In the genomic region with DNA sequence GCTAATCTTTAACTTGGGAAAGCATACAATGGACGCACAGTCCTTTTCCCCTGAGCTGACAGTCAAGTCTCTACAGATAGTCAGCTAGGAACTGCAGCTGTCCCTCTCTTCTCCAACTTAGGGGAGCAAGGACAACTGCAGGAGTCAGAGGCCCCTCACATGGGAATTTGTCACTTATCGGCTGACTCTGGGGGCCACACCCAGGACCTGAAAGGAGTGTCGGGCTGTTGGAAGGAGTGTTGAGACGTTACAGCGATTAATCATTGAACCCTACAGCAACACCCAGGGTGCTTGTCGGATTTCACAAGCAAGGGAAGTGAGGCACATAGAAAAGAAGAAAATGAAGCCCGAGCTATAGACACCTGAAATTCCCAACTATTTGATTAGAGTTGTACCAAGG, we compare ENCODE assay signal across 21 mouse cellular contexts. TPM values are rescaled to one million over a fixed set of nuclear protein-coding genes. Genes with fewer than 3 reads are reported as not detected.
DNase-seq lines count a peak whose midpoint lies in the region; ATAC-seq and TF ChIP-seq lines count a peak whose summit lies in the region.
"Had no signal": no experiment of that assay in that cellular context is flagged by ENCODE, and none has a peak within 500 bp of the region (broad histone marks: within the 10 kb centered on the region; RNA-seq: fewer than 3 reads in every experiment).

No protein-coding gene starts in this region.

- ATAC-seq in liver, embryonic 15.5 days (ENCODE audit: insufficient read depth) = no peak
- ATAC-seq in liver, embryonic 11.5 days (replicated peaks; ENCODE audit: low FRiP score) = no peak
- ATAC-seq in intestine, postnatal 0 days = peak; percentile 74
- 0 out of 2 replicates have a peak, but pooled peaks have one; percentile 16 for ATAC-seq in stomach, postnatal 0 days (ENCODE audit: low FRiP score, low TSS enrichment)
- ATAC-seq: forebrain, embryonic 14.5 days; hindbrain, embryonic 16.5 days had no signal

- no peaks in the 10 kb centered on the region for H3K36me3 ChIP-seq in liver, embryonic 15.5 days (replicated peaks)
- H3K36me3 ChIP-seq in liver, embryonic 11.5 days (ENCODE audit: control insufficient read depth, insufficient read depth, low read length) = no peaks in the 10 kb centered on the region
- no peaks in the 10 kb centered on the region for H3K36me3 ChIP-seq in intestine, postnatal 0 days (ENCODE audit: control insufficient read depth, insufficient read depth)
- no peaks in the 10 kb centered on the region for H3K36me3 ChIP-seq in stomach, postnatal 0 days (ENCODE audit: control insufficient read depth, insufficient read depth, low read length)
- H3K36me3 ChIP-seq: embryonic facial prominence, embryonic 15.5 days; forebrain, embryonic 10.5 days; heart, embryonic 13.5 days; hindbrain, embryonic 12.5 days had no signal

- peak overlapping the region; percentile 22 for H3K27ac ChIP-seq in liver, embryonic 15.5 days (replicated peaks)
- no peak overlapping the region for H3K27ac ChIP-seq in liver, embryonic 11.5 days (ENCODE audit: low read depth, low read length)
- 0 out of 2 replicates have a peak overlapping the region, but pooled peaks have one; percentile 47 for H3K27ac ChIP-seq in intestine, postnatal 0 days (ENCODE audit: low read depth, low read length)
- H3K27ac ChIP-seq in stomach, postnatal 0 days (replicated peaks) = no peak overlapping the region
- H3K27ac ChIP-seq: embryonic facial prominence, embryonic 15.5 days; forebrain, embryonic 10.5 days; heart, embryonic 13.5 days; hindbrain, embryonic 12.5 days had no signal

- TF ChIP-seq EP300 in stomach, postnatal 0 days (optimal IDR thresholded peaks at IDR 0.05) = no peak

- no peaks in the 10 kb centered on the region for H3K27me3 ChIP-seq in liver, embryonic 15.5 days
- no peaks in the 10 kb centered on the region for H3K27me3 ChIP-seq in liver, embryonic 11.5 days (replicated peaks; ENCODE audit: control insufficient read depth, insufficient read depth, low read length)
- no peaks in the 10 kb centered on the region for H3K27me3 ChIP-seq in intestine, postnatal 0 days (replicated peaks; ENCODE audit: control insufficient read depth, insufficient read depth, low read length)
- no peaks in the 10 kb centered on the region for H3K27me3 ChIP-seq in stomach, postnatal 0 days (ENCODE audit: control insufficient read depth, insufficient read depth, low read length)
- H3K27me3 ChIP-seq: embryonic facial prominence, embryonic 15.5 days; heart, embryonic 13.5 days; hindbrain, embryonic 12.5 days had no signal

- H3K4me2 ChIP-seq in liver, embryonic 15.5 days = no peak overlapping the region
- no peak overlapping the region for H3K4me2 ChIP-seq in liver, embryonic 11.5 days
- H3K4me2 ChIP-seq in intestine, postnatal 0 days (replicated peaks; ENCODE audit: low read depth) = peak overlapping the region; percentile 45
- H3K4me2 ChIP-seq in stomach, postnatal 0 days (replicated peaks; ENCODE audit: low read depth) = no peak overlapping the region
- H3K4me2 ChIP-seq: embryonic facial prominence, embryonic 15.5 days; heart, embryonic 13.5 days; hindbrain, embryonic 12.5 days had no signal

- H3K4me1 ChIP-seq in liver, embryonic 15.5 days (replicated peaks) = peaks cover 31% of the 10 kb centered on the region
- H3K4me1 ChIP-seq in liver, embryonic 11.5 days (replicated peaks; ENCODE audit: control insufficient read depth, insufficient read depth, low read length) = peaks cover 4% of the 10 kb centered on the region; the same call in 1 of the 2 replicates
- peaks cover 15% of the 10 kb centered on the region; the same call in 1 of the 2 replicates for H3K4me1 ChIP-seq in intestine, postnatal 0 days (replicated peaks; ENCODE audit: control insufficient read depth, insufficient read depth, low read length)
- H3K4me1 ChIP-seq in stomach, postnatal 0 days (replicated peaks; ENCODE audit: control insufficient read depth, insufficient read depth) = no peaks in the 10 kb centered on the region; the same call in 1 of the 2 replicates

- H3K9ac ChIP-seq in liver, embryonic 15.5 days = no peak overlapping the region
- no peak overlapping the region for H3K9ac ChIP-seq in liver, embryonic 11.5 days (ENCODE audit: low read depth, low read length)
- H3K9ac ChIP-seq in intestine, postnatal 0 days (ENCODE audit: low read depth, low read length) = no peak overlapping the region
- no peak overlapping the region for H3K9ac ChIP-seq in stomach, postnatal 0 days (ENCODE audit: low read length)
- H3K9ac ChIP-seq: embryonic facial prominence, embryonic 15.5 days; heart, embryonic 13.5 days; hindbrain, embryonic 12.5 days had no signal

- DNase-seq in liver, embryonic 11.5 days (ENCODE audit: low spot score) = no peak
- DNase-seq in ZHBTc4 (ENCODE audit: low read depth, low spot score) = peak; percentile 16
- no peak for DNase-seq in stomach, postnatal 0 days (ENCODE audit: low spot score)
- DNase-seq in testis, postnatal 14 days (ENCODE audit: low spot score) = no peak
- no peak for DNase-seq in cerebellum, adult 8-10 months
- no peak for DNase-seq in heart, postnatal 25 days (ENCODE audit: low spot score)
- DNase-seq: adrenal gland, postnatal 14 days; cerebellum, adult 18-20 months; cerebellum, postnatal 10 days; gastrocnemius, postnatal 36 days; heart, adult 11 months; heart, postnatal 4 days had no signal

- WGBS in liver, embryonic 15.5 days (ENCODE audit: insufficient replicate concordance) = 34% methylated on average over 7 of the region's 7 CpGs
- 44% methylated on average over 7 of the region's 7 CpGs for WGBS in liver, embryonic 11.5 days
- 35% methylated on average over 7 of the region's 7 CpGs for WGBS in intestine, postnatal 0 days
- 51% methylated on average over 7 of the region's 7 CpGs for WGBS in stomach, postnatal 0 days

- H3K4me3 ChIP-seq in liver, embryonic 15.5 days (replicated peaks) = no peak overlapping the region
- H3K4me3 ChIP-seq in liver, embryonic 11.5 days (ENCODE audit: low read depth, low read length) = no peak overlapping the region
- H3K4me3 ChIP-seq in intestine, postnatal 0 days (ENCODE audit: low read depth, low read length) = no peak overlapping the region
- H3K4me3 ChIP-seq in stomach, postnatal 0 days (ENCODE audit: low read depth, low read length) = no peak overlapping the region
- H3K4me3 ChIP-seq: embryonic facial prominence, embryonic 15.5 days; erythroblast, embryonic 14.5 days; forebrain, embryonic 10.5 days; heart, embryonic 13.5 days; hindbrain, embryonic 12.5 days had no signal

- H3K9me3 ChIP-seq in liver, embryonic 15.5 days (replicated peaks) = no peaks in the 10 kb centered on the region
- H3K9me3 ChIP-seq in liver, embryonic 11.5 days (ENCODE audit: control insufficient read depth, low read length) = no peaks in the 10 kb centered on the region
- no peaks in the 10 kb centered on the region for H3K9me3 ChIP-seq in intestine, postnatal 0 days (ENCODE audit: control insufficient read depth)
- no peaks in the 10 kb centered on the region for H3K9me3 ChIP-seq in stomach, postnatal 0 days (ENCODE audit: control insufficient read depth, low read length)
- H3K9me3 ChIP-seq: embryonic facial prominence, embryonic 15.5 days; forebrain, embryonic 10.5 days; heart, embryonic 13.5 days; hindbrain, embryonic 12.5 days had no signal

- no peak for TF ChIP-seq CTCF in intestine, postnatal 0 days (IDR thresholded peaks at IDR 0.05; ENCODE audit: low read depth)
- TF ChIP-seq CTCF in stomach, postnatal 0 days (IDR thresholded peaks at IDR 0.05; ENCODE audit: low read depth) = no peak

- intact Hi-C loops in heart, postnatal 25 days (cut with DNase I) = no loop called here

RNA-seq across cellular contexts. Expression of a gene that starts 12.6 kb away (rescaled TPM):
- 30.2 and 34.8 TPM in 2 replicates for polyA plus RNA-seq in liver, embryonic 15.5 days (2015; fragmentation: Nextera tagmentation; extraction: Ambion mirVana)
- 25.6 and 29.2 TPM in 2 replicates for polyA plus RNA-seq in liver, embryonic 11.5 days (2014; fragmentation: Nextera tagmentation; extraction: Ambion mirVana)
- 30.8 and 31.0 TPM in 2 replicates for polyA plus RNA-seq in intestine, postnatal 0 days (2015; fragmentation: Nextera tagmentation; extraction: Ambion mirVana)
- polyA plus RNA-seq in stomach, postnatal 0 days (2015; fragmentation: Nextera tagmentation; extraction: Ambion mirVana) = 4.1 and 4.2 TPM in 2 replicates
- 1 to 10 TPM; 5.5 to 5.6 TPM for total RNA-seq in heart, postnatal 25 days (2021)

RNA-seq across cellular contexts. Expression of a gene that starts 55.3 kb away (rescaled TPM):
- 7.3 and 7.7 TPM in 2 replicates for polyA plus RNA-seq in liver, embryonic 15.5 days (2015; fragmentation: Nextera tagmentation; extraction: Ambion mirVana)
- 21.3 and 22.3 TPM in 2 replicates for polyA plus RNA-seq in liver, embryonic 11.5 days (2014; fragmentation: Nextera tagmentation; extraction: Ambion mirVana)
- polyA plus RNA-seq in intestine, postnatal 0 days (2015; fragmentation: Nextera tagmentation; extraction: Ambion mirVana) = 12.3 and 14.8 TPM in 2 replicates
- polyA plus RNA-seq in stomach, postnatal 0 days (2015; fragmentation: Nextera tagmentation; extraction: Ambion mirVana) = 9.3 and 12.1 TPM in 2 replicates
- total RNA-seq in heart, postnatal 25 days (2021) = 10 to 100 TPM; 28.6 to 33.1 TPM

Comparison
In these comparisons a context has a peak if more than half of its experiments do, and no peak if none do; other contexts are left out.
1. H3K27ac ChIP-seq: peak in liver, embryonic 15.5 days (single experiment) and intestine, postnatal 0 days (single experiment); none in liver, embryonic 11.5 days (single experiment) and stomach, postnatal 0 days (single experiment).
2. ATAC-seq: peak in intestine, postnatal 0 days (single experiment) and stomach, postnatal 0 days (single experiment); none in liver, embryonic 15.5 days (single experiment) and liver, embryonic 11.5 days (single experiment).